Mouse (Mus musculus) MEL (cell line): ENCODE measurements around the gene Ubb.

Source experiments
- CHD2 ChIP-seq: IDR thresholded peaks from 2 replicates; pipeline ENCODE4 v1.6.1; 2011; ENCODE audit warnings: low read length, improper control_type of control experiment
- CTCF ChIP-seq, 3 experiments: IDR thresholded peaks in 2 of 3; conservative IDR thresholded peaks in 1 of 3; 2 replicates each; pipeline ENCODE4 v1.5.1; 2011 to 2012; ENCODE audit warnings: low read length in 3 of 3, low read depth in 2 of 3, mild to moderate bottlenecking in 2 of 3, improper control_type of control experiment in 1 of 3, inconsistent platforms in 1 of 3, mixed read lengths in 1 of 3, moderate library complexity in 1 of 3; ENCODE audit not compliant: control insufficient read depth in 1 of 3, insufficient read depth in 1 of 3, poor library complexity in 1 of 3, severe bottlenecking in 1 of 3
- EP300 ChIP-seq, 2 experiments: IDR thresholded peaks; 2 replicates each; pipeline ENCODE4 v1.6.1; 2011; ENCODE audit warnings: improper control_type of control experiment in 2 of 2, low read length in 2 of 2, low read depth in 1 of 2, mild to moderate bottlenecking in 1 of 2
- GABPA ChIP-seq: IDR thresholded peaks from 2 replicates; pipeline ENCODE4 v1.6.1; 2012; ENCODE audit warnings: low read depth, mild to moderate bottlenecking, inconsistent platforms, low read length, improper control_type of control experiment, moderate library complexity
- MXI1 ChIP-seq: IDR thresholded peaks from 2 replicates; pipeline ENCODE4 v1.6.1; 2011; ENCODE audit warnings: mild to moderate bottlenecking, low read depth, low read length, improper control_type of control experiment
- POLR2A ChIP-seq, 2 experiments: IDR thresholded peaks; 2 replicates each; pipeline ENCODE4 v1.6.1; 2011 to 2012; ENCODE audit warnings: low read length in 2 of 2, mild to moderate bottlenecking in 2 of 2, control low read depth in 1 of 2, improper control_type of control experiment in 1 of 2, low read depth in 1 of 2, moderate library complexity in 1 of 2; ENCODE audit not compliant: control insufficient read depth in 1 of 2, insufficient read depth in 1 of 2, poor library complexity in 1 of 2
- POLR2AphosphoS5 ChIP-seq: IDR thresholded peaks from 2 replicates; pipeline ENCODE4 v1.6.1; 2012; ENCODE audit warnings: low read depth, borderline replicate concordance, mild to moderate bottlenecking, inconsistent platforms, low read length, moderate library complexity, mixed read lengths
- TCF12 ChIP-seq: IDR thresholded peaks from 2 replicates; pipeline ENCODE4 v1.6.1; 2014; ENCODE audit warnings: low read depth, mild to moderate bottlenecking, inconsistent platforms, low read length, improper control_type of control experiment, moderate library complexity
- ZC3H11A ChIP-seq: IDR thresholded peaks from 2 replicates; pipeline ENCODE4 v1.6.1; 2012; ENCODE audit warnings: low read depth, mild to moderate bottlenecking, inconsistent platforms, low read length, improper control_type of control experiment
- ZKSCAN1 ChIP-seq: IDR thresholded peaks from 2 replicates; pipeline ENCODE4 v1.6.1; 2012; ENCODE audit warnings: low read depth, mild to moderate bottlenecking, inconsistent platforms, low read length, improper control_type of control experiment, moderate library complexity

DNA sequence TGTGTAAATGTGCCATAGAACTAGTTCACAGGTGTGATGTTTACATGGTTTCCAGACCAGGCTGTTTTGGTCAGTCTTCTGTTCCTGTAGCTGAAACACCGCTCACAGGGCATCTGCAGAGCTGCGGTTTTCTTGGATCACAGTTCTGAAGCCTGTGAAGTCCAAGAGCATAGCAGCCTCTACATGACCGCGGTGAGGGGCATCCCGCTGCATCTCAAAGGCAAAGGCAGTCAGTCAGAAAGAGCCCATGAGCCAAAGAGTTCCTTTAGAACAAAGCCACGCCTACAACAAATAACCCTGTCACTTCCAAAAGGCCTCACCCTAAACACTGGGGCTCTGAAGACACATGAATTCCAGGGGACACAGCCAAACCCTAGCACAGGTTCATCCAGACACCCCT lies 37.7 kb upstream of the Ubb start:
- TF ChIP-seq POLR2A (IDR thresholded peaks at IDR 0.05; ENCODE audit: control insufficient read depth in 1 of 2, insufficient read depth in 1 of 2, low read depth in 1 of 2, low read length in 2 of 2, poor library complexity in 1 of 2) (no peak), EP300 (IDR thresholded peaks at IDR 0.05; ENCODE audit: low read depth in 1 of 2, low read length in 2 of 2) (no peak), CTCF (IDR thresholded peaks at IDR 0.05 in 2 of 3, conservative IDR thresholded peaks at IDR 0.05 in 1 of 3; ENCODE audit: control insufficient read depth in 1 of 3, insufficient read depth in 1 of 3, low read depth in 2 of 3, low read length in 3 of 3, poor library complexity in 1 of 3, severe bottlenecking in 1 of 3) (no peak), MXI1 (no peak), GABPA (no peak), POLR2AphosphoS5 (no peak), ZKSCAN1 (no peak), ZC3H11A (no peak), CHD2 (no peak), TCF12 (no peak)
